Mouse (Mus musculus) spleen, adult 2 months (tissue): ENCODE measurements at regions not wholly inside any gene's neighbourhood (a gene's known extent, or its start where the extent isn't known, plus 50 kb on each side); places are given as distances from the start of the nearest gene placed in this dataset.

Experiments
- CTCF ChIP-seq: fragments of 200-500 bp; IDR thresholded peaks from 2 replicates; pipeline ENCODE4 v1.5.1; 2011; ENCODE audit warnings: mild to moderate bottlenecking, inconsistent platforms; ENCODE audit not compliant: insufficient read depth, insufficient read length, insufficient replicate concordance; ENCODE audit errors: extremely low read depth
- POLR2A ChIP-seq: fragments of 200-500 bp; IDR thresholded peaks from 2 replicates; pipeline ENCODE4 v1.6.1; 2011; ENCODE audit warnings: low read depth, low read length, inconsistent platforms

DNA sequence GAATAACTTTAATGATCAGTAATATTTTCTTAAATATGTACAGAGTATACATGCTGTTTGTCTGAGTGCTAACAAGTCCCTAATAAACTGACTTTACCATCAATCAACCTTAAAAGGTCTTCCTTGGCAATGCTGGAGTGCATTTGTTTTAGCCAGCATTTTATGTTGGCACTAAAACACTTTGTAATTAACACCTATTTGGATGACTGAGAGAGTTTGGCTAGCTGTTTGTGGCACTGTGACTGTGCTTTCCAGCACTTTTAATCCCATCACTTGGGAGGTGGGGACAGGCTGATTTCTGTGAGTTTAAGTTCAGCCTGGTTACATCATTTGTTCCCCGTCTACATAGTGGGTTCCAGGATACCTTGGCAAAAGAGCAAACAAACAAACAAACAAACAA, 332.5 kb upstream of the Chl1 start:
- no peak for TF ChIP-seq POLR2A
- no peak for TF ChIP-seq CTCF
